Mouse (Mus musculus) forebrain, embryonic 16.5 days (tissue): Measurements from ENCODE around the gene Styx. TPM values are rescaled to one million over a fixed set of nuclear protein-coding genes. Genes with fewer than 3 reads are reported as not detected.

Source experiments
- ATAC-seq: fragments of 200-750 bp; cut with Nextera tagmentation; 2 replicates; pipeline ENCODE4 v1.8.0; 2017; ENCODE audit warnings: mild to moderate bottlenecking, moderate library complexity
- H3K27ac ChIP-seq: fragments of 300-500 bp; sonication (generic); 2 replicates; pipeline ENCODE4 v1.5.1; 2014; ENCODE audit warnings: low read length, control low read depth
- H3K27me3 ChIP-seq: fragments of 300-500 bp; sonication (generic); replicated peaks from 2 replicates; pipeline ENCODE4 v1.6.1; 2014; ENCODE audit warnings: low read length; ENCODE audit not compliant: control insufficient read depth, insufficient read depth
- H3K36me3 ChIP-seq: fragments of 300-500 bp; sonication (generic); 2 replicates; pipeline ENCODE4 v1.6.1; 2014; ENCODE audit not compliant: control insufficient read depth, insufficient read depth
- H3K4me1 ChIP-seq: fragments of 300-500 bp; sonication (generic); replicated peaks from 2 replicates; pipeline ENCODE4 v1.6.1; 2014; ENCODE audit warnings: low read length; ENCODE audit not compliant: control insufficient read depth, insufficient read depth
- H3K4me2 ChIP-seq: fragments of 300-500 bp; sonication (generic); 2 replicates; pipeline ENCODE4 v1.6.1; 2014; ENCODE audit warnings: mild to moderate bottlenecking, low read length, control low read depth
- H3K4me3 ChIP-seq: fragments of 300-500 bp; sonication (generic); replicated peaks from 2 replicates; pipeline ENCODE4 v1.5.1; 2014; ENCODE audit warnings: mild to moderate bottlenecking, low read length, control low read depth
- H3K9ac ChIP-seq: fragments of 300-500 bp; sonication (generic); replicated peaks from 2 replicates; pipeline ENCODE4 v1.6.1; 2014; ENCODE audit warnings: low read depth, low read length, control low read depth
- H3K9me3 ChIP-seq: fragments of 300-500 bp; sonication (generic); 2 replicates; pipeline ENCODE4 v1.6.1; 2016; ENCODE audit warnings: low read length; ENCODE audit not compliant: control insufficient read depth
- WGBS: fragments of 180-500 bp; shearing (Covaris S2); extraction: QIAGEN DNeasy Blood & Tissue Kit; methylation state at CpG from one replicate; pipeline ENCODE4 v1.1.7; 2014; 5-methylcytosine and 5-hydroxymethylcytosine counted together
- polyA plus RNA-seq: library from polyadenylated mRNA; unstranded; fragments of >200 nt; fragmentation: Nextera tagmentation; extraction: Ambion mirVana; gene quantifications from 2 replicates; pipeline ENCODE4 v1.2.1, GENCODE M21; 2015

Gene Styx
- polyA plus RNA-seq = 59.2 and 64.2 TPM in 2 replicates

DNA sequence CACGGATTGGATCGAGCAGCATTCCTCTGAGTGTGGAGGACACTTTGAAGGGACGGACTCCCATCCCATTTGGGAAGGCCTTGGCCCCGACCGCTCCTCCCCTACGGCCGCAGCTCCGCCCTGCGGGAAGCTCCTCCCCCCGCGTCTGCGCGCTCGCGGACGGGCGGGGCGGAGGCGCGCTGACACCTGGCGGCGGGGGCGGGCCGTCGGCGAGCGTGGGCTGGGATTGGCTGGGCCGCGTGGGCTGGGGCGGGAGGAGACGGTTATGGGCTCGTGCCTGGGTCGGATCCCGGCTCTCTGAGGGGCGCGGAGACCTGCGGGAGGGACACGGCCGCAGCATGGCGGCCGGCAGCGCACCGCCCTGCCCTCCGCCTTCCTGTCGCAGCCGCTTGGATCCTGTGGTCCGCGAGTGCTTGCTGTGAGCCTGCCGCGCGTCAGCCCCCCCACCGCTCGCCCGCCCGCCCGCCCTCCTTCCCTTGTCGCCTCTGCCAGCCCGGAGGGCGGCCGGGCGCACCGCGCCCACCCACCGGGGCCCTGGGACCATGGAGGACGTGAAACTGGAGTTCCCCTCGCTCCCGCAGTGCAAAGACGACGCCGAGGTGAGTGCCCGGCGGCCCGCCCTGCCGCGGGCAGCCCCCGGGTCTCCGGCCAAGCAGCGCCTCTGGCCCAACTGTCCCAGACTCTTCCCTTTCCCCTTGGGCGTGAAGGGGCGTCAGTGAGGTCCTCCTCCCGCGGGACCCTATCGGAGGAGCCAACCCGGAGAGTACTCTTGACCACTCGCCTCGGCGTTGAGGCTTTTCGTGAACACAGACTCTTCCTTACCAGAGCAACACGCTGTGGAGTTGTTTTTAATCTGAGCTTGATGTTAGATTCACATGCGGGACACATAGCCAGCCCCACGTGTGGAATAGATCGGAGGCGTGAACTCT lies at the start of gene Styx:
Styx (plus strand) TSS at position 163 of the 929 bp plus-strand sequence.
- Histone ChIP-seq H3K4me3 (peak within 1 kb of the TSS; percentile 92), H3K27me3 (no peaks in the 10 kb centered on the region), H3K27ac (peak within 1 kb of the TSS; percentile 44), H3K4me1 (peaks cover 14% of the 10 kb centered on the region), H3K9me3 (no peaks in the 10 kb centered on the region), H3K9ac (peak within 1 kb of the TSS; percentile 76), H3K36me3 (peaks cover 11% of the 10 kb centered on the region; the same call in 1 of the 2 replicates), H3K4me2 (peak within 1 kb of the TSS; percentile 73)
- ATAC-seq = peak; percentile 98
- WGBS = under 1% methylated on average over 47 of the region's 93 CpGs

DNA sequence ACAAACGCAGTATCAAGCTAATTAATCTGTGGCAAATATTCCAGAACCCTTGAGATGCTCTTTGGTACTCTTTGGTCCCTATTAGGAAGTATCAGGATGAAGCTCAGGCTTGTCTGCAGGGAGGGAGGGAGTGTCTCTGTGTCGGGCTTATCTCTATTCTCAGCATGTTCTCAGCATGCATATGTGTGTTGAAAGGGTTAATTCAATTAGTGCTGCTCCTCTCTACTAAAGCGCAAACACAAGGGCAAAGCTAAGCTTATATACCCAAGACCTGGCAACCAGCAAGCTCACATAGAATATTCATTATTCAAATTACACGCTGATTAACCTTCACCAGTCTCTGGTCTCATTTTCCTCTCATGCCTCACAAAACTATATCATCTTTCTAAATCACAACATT lies 47.0 kb upstream of the Styx start:
- 31% methylated on average over 4 of the region's 4 CpGs for WGBS
- Histone ChIP-seq H3K4me2 (no peak overlapping the region), H3K4me3 (no peak overlapping the region), H3K27ac (no peak overlapping the region), H3K4me1 (peaks cover 3% of the 10 kb centered on the region; the same call in 1 of the 2 replicates), H3K27me3 (no peaks in the 10 kb centered on the region), H3K9me3 (no peaks in the 10 kb centered on the region), H3K36me3 (peaks cover 15% of the 10 kb centered on the region), H3K9ac (no peak overlapping the region)
- peak; percentile 58 for ATAC-seq

DNA sequence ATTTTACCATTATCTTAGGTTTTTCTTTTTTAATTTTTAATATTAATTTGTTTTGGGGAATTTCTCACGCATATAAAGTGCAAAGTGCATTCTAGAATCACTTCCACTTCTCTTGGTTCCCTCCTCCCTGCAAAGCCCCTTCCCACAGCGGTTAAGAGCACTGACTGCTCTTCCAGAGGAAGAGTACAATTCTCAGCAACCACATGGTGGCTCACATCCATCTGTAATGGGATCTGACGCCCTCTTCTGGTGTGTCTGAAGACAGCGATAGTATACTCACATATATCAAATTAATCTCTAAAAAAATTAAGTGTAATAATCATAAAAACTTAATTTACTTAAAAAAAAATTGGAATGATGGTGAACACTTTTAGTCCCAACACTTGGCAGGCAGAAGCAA lies 46.5 kb upstream of the Styx start:
- no peak for ATAC-seq
- no peak overlapping the region for H3K4me2 ChIP-seq
- WGBS = 51% methylated on average over 4 of the region's 4 CpGs

DNA sequence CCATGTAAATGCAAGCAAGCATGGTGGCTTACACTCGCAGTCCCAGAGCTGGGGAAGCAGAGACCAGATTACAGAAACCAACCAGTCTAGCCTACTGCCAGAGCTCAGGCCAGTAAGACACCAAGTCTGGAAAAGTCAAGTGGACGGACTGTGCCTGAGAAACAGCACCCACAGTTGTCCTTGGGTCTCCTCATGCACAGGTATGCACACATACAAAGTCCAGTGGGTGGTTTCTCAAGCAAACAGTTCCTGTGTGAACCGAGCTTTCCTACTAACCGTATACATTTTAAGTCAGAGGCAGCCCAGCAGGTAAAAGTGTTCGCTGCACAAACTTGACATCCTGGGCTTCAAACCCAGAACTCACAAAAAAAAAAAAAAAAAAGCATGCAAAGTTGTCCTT lies 45.0 kb upstream of the Styx start:
- Histone ChIP-seq H3K9me3 (no peaks in the 10 kb centered on the region), H3K36me3 (peaks cover 9% of the 10 kb centered on the region), H3K4me1 (peaks cover 3% of the 10 kb centered on the region; the same call in 1 of the 2 replicates), H3K4me2 (no peak overlapping the region), H3K27me3 (no peaks in the 10 kb centered on the region), H3K4me3 (no peak overlapping the region), H3K27ac (no peak overlapping the region), H3K9ac (no peak overlapping the region)
- ATAC-seq = no peak
- 90% methylated on average over 5 of the region's 5 CpGs for WGBS

More for the DNA sequence above, 46.5 kb upstream of the Styx start:
- Histone ChIP-seq H3K36me3 (peaks cover 13% of the 10 kb centered on the region), H3K4me3 (no peak overlapping the region), H3K4me1 (peaks cover 3% of the 10 kb centered on the region; the same call in 1 of the 2 replicates), H3K9ac (no peak overlapping the region), H3K9me3 (no peaks in the 10 kb centered on the region), H3K27me3 (no peaks in the 10 kb centered on the region), H3K27ac (no peak overlapping the region)

DNA sequence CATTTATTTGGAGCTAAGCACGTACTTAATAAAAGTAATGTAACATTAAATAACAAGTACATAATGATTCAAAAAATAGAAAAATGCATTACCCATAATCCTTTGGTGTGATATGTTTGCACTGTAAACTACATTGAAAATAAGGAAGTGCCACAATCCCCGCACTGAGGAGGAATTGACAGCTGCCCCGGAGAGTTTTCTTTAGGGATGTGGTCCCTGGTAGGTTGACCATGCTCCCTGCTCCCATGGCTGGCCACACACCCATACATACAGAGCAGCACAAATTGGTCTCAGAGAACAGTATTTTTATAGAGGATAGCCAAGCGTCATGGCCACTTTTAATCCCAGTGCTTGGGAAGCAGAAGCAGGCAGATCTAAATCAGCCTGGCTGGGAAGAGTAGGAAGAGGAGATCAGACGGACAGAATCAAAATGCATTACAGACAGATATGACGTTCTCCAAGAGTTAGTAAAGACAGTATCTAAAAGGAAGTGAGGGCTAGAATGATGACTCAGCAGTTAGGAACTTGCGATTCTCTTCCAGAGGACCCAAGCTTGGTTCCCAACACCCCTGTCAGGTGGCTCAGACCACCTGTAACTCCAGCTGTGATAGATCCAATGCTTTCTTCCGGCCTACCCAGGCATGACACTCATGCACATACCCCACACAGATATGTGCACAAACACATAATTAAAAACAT lies 43.1 kb upstream of the Styx start:
- 92% methylated on average over 8 of the region's 8 CpGs for WGBS
- no peak overlapping the region for H3K9ac ChIP-seq
- no peak overlapping the region for H3K4me2 ChIP-seq
- no peak for ATAC-seq
- H3K9me3 ChIP-seq = no peaks in the 10 kb centered on the region
- no peaks in the 10 kb centered on the region for H3K27me3 ChIP-seq
- H3K4me1 ChIP-seq = peaks cover 3% of the 10 kb centered on the region; the same call in 1 of the 2 replicates
- H3K4me3 ChIP-seq = no peak overlapping the region
- no peak overlapping the region for H3K27ac ChIP-seq
- H3K36me3 ChIP-seq = peaks cover 4% of the 10 kb centered on the region

DNA sequence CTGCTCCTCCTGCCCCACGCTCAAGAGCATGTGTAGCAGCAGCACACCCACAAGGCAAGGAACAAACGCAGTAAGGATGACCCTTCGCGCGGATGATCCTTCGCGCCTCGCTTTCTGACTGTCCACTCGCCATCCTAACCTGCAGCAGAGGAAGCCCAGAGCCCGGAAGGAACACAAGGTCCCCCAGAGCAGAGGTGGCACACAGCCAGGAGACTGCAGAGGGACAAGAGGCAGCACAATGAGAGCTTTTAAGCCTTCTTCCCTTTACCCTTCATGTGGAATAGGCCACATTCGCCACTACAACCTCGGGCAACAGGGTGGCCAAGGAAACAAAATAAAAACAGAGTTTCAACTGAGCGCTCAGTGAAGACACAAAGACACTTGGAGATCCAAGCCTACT lies 41.2 kb upstream of the Styx start:
- Histone ChIP-seq H3K27me3 (no peaks in the 10 kb centered on the region), H3K9me3 (no peaks in the 10 kb centered on the region), H3K36me3 (peaks cover 4% of the 10 kb centered on the region), H3K4me2 (no peak overlapping the region), H3K27ac (no peak overlapping the region), H3K9ac (no peak overlapping the region), H3K4me3 (no peak overlapping the region), H3K4me1 (no peaks in the 10 kb centered on the region)
- no peak for ATAC-seq
- 84% methylated on average over 13 of the region's 13 CpGs for WGBS

DNA sequence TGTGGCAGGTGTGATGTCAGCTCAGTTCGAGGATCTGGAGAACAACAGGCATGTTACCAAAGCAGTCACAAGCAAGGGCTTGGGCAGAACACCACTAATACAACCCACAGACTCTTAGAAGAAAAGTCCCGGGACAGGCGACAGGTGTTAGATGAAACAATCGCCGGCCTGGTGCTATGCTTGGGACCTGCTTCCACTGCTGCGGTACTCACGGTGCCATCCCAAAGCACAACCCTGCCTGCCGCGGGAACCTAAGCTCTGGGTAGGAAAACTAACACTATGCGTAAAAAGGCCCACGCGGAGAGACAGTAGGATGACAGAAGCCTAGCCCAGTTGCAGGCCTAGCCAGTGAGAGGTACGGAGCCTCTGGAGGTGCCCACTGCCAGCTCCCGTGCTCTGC lies 40.8 kb upstream of the Styx start:
- WGBS = 92% methylated on average over 14 of the region's 14 CpGs
- Histone ChIP-seq H3K27me3 (no peaks in the 10 kb centered on the region), H3K36me3 (peaks cover 1% of the 10 kb centered on the region), H3K27ac (no peak overlapping the region), H3K4me1 (no peaks in the 10 kb centered on the region), H3K4me3 (no peak overlapping the region), H3K9me3 (no peaks in the 10 kb centered on the region), H3K4me2 (no peak overlapping the region), H3K9ac (no peak overlapping the region)
- no peak for ATAC-seq

DNA sequence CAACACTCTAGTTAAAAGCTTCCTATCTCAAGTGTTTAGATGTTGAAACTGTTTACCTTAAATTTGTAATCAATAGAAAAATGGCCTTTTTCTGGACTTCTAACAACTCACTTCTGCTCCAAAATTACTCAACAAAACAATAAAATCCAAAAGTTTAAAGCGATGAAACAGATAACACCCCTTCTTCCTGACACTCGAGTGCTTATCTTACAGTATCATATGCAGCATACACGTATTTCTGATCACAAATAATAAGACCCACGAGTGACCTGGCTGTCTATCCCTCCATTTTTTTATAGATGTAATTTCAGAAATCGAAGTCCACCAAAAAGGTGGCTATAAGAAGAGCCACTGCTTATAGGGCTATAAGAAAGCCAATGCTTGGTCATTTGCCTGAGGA lies 34.0 kb upstream of the Styx start:
- Histone ChIP-seq H3K9me3 (no peaks in the 10 kb centered on the region), H3K27ac (no peak overlapping the region), H3K27me3 (no peaks in the 10 kb centered on the region), H3K4me1 (peaks cover 22% of the 10 kb centered on the region), H3K36me3 (no peaks in the 10 kb centered on the region), H3K4me3 (peak overlapping the region; percentile 96), H3K9ac (peak overlapping the region; percentile 93), H3K4me2 (peak overlapping the region; percentile 77)
- 80% methylated on average over 5 of the region's 5 CpGs for WGBS
- no peak for ATAC-seq

DNA sequence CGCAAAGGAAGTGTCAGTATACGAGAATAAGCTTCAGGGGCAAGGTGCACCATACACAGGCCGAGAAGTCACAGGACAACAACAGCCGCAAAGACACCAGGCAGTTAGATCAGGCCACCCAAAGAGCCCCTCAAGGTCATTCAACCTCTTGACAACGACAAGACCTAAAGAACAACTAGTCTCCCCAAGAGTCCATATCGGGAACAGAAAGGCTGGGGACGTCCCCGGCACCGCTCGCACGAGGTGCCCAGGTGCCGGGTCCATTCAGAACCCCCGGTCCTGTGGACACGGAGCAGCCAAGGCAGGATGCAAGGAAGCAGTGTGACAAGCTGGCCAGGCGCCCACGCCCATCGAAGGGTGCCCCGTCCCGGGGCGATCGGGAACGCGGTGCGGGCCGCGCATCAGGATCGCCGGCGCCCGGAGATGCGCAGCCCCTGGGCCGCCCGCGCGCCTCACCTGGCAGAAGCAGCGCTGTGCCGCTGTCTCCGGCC lies 32.9 kb upstream of the Styx start:
- Histone ChIP-seq H3K27me3 (no peaks in the 10 kb centered on the region), H3K4me3 (peak overlapping the region; percentile 96), H3K36me3 (no peaks in the 10 kb centered on the region), H3K4me2 (peak overlapping the region; percentile 77), H3K4me1 (peaks cover 22% of the 10 kb centered on the region), H3K9ac (peak overlapping the region; percentile 93), H3K27ac (peak overlapping the region; percentile 91), H3K9me3 (no peaks in the 10 kb centered on the region)
- WGBS = under 1% methylated on average over 29 of the region's 38 CpGs
- ATAC-seq = no peak; the same call in none of the 2 replicates
